ENCODE assay signal across 22 mouse cellular contexts in the genomic region with DNA sequence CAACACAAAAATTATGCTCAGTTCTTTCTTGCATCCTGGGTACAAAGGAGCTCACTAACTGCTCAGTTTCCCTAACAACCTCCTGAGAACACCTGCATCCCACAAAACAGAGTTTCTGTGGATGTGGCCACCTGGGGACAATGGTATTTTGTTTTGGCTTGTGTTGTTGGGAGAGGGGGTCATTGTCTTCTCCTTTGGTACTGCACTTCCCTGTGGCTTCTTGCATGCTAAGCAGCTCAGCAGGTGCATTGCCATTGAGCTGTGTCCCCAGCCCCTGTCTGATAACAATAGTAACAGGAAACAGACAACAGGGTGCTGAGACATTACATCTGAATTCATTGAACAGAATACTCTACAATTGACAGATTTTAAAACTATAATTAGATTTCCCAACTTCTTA.
"Had no signal": no experiment of that assay in that cellular context is flagged by ENCODE, and none has a peak within 500 bp of the region (broad histone marks: within the 10 kb centered on the region; RNA-seq: fewer than 3 reads in every experiment).

No protein-coding gene starts in this region.

- H3K4me3 ChIP-seq: heart, embryonic 10.5 days; heart, embryonic 12.5 days; hindbrain, embryonic 13.5 days; hindbrain, embryonic 15.5 days; layer of hippocampus, adult 2 months; left cerebral cortex, adult 2 months; limb, embryonic 10.5 days; limb, embryonic 12.5 days; liver, embryonic 13.5 days had no signal

- H3K27me3 ChIP-seq: hindbrain, embryonic 13.5 days; hindbrain, embryonic 15.5 days; limb, embryonic 12.5 days; liver, embryonic 13.5 days had no signal

- ATAC-seq: hindbrain, postnatal 0 days; intestine, embryonic 16.5 days had no signal

- H3K4me1 ChIP-seq: limb, embryonic 10.5 days; limb, embryonic 12.5 days; liver, embryonic 13.5 days had no signal

- H3K4me2 ChIP-seq: heart, embryonic 12.5 days; hindbrain, embryonic 13.5 days; hindbrain, embryonic 15.5 days; limb, embryonic 12.5 days; liver, embryonic 11.5 days; liver, embryonic 13.5 days had no signal

- H3K36me3 ChIP-seq: heart, embryonic 10.5 days; heart, embryonic 12.5 days; hindbrain, embryonic 13.5 days; hindbrain, embryonic 15.5 days; limb, embryonic 10.5 days; limb, embryonic 12.5 days; liver, embryonic 13.5 days had no signal

- H3K9me3 ChIP-seq: heart, embryonic 10.5 days; heart, embryonic 12.5 days; hindbrain, embryonic 13.5 days; hindbrain, embryonic 15.5 days; limb, embryonic 10.5 days; limb, embryonic 12.5 days; liver, embryonic 13.5 days had no signal

- H3K27ac ChIP-seq: heart, embryonic 10.5 days; hindbrain, embryonic 13.5 days; hindbrain, embryonic 15.5 days; hindbrain, postnatal 0 days; layer of hippocampus, adult 2 months; left cerebral cortex, adult 2 months; limb, embryonic 10.5 days; limb, embryonic 12.5 days; liver, embryonic 13.5 days had no signal

- DNase-seq: gastrocnemius, postnatal 14 days; gastrocnemius, postnatal 36 days; heart, adult 18-20 months; heart, postnatal 10 days; kidney, adult 18-20 months; kidney, adult 8-10 months; kidney, postnatal 10 days; kidney, postnatal 25 days; kidney, postnatal 4 days; liver; liver, embryonic 13.5 days had no signal

- H3K9ac ChIP-seq: heart, embryonic 12.5 days; hindbrain, embryonic 13.5 days; hindbrain, embryonic 15.5 days; limb, embryonic 12.5 days; liver, embryonic 13.5 days had no signal
